9 mouse cellular contexts compared by ENCODE assay signal in the genomic region with DNA sequence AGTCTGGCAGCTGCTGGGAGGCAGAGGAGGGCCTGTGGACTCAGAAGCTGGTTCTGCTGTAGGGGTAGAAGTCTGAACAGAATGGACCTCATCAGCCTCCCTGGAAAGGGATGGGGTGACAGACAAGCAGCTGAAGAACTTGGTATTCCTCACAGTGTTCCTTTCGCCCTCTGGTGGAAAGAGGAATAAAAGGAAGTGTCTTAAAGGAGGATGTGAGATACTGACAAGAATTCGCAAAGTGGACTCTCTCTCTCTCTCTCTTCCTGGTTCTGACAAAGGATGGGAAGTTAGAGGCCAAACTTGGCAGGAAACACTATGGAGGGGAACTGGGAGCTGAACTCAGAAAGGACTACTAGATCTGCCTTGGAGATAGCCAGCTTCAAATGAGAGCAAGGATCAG. TPM values are rescaled to one million over a fixed set of nuclear protein-coding genes. Genes with fewer than 3 reads are reported as not detected.
A peak's percentile ranks its signal among the peaks of the same experiment; 100 is the strongest.
DNase-seq lines count a peak whose midpoint lies in the region; ATAC-seq and TF ChIP-seq lines count a peak whose summit lies in the region.
"Had no signal": no experiment of that assay in that cellular context is flagged by ENCODE, and none has a peak within 500 bp of the region (broad histone marks: within the 10 kb centered on the region; RNA-seq: fewer than 3 reads in every experiment).

No protein-coding gene starts in this region.

- ATAC-seq in forebrain, embryonic 14.5 days, result no peak
- ATAC-seq in forebrain, embryonic 16.5 days, result no peak
- no peak for ATAC-seq in kidney, postnatal 0 days (replicated peaks; ENCODE audit: low FRiP score, low read depth)

- DNase-seq in forebrain, embryonic 14.5 days (ENCODE audit: low spot score), result peak; percentile 71
- peak; percentile 79 for DNase-seq in kidney, postnatal 0 days (ENCODE audit: low spot score)
- no peak for DNase-seq in kidney, postnatal 25 days
- DNase-seq in right cerebral cortex, adult 18-20 months, result peak; percentile 48
- no peak for DNase-seq in right cerebral cortex, postnatal 36 days (ENCODE audit: low spot score in 2 of 2)
- no peak for DNase-seq in adrenal gland, postnatal 36 days
- no peak for DNase-seq in urinary bladder, postnatal 4 days (ENCODE audit: low spot score in 2 of 2)

- no peak overlapping the region for H3K27ac ChIP-seq in forebrain, embryonic 14.5 days (ENCODE audit: low read depth, low read length)
- H3K27ac ChIP-seq in forebrain, embryonic 16.5 days (ENCODE audit: low read length), result no peak overlapping the region
- no peak overlapping the region for H3K27ac ChIP-seq in kidney, postnatal 0 days

- no peak overlapping the region for H3K4me2 ChIP-seq in forebrain, embryonic 14.5 days (ENCODE audit: low read length)
- H3K4me2 ChIP-seq in forebrain, embryonic 16.5 days (ENCODE audit: low read length), result no peak overlapping the region
- no peak overlapping the region for H3K4me2 ChIP-seq in kidney, postnatal 0 days (ENCODE audit: low read length)

- peaks cover 11% of the 10 kb centered on the region; the same call in 1 of the 2 replicates for H3K4me1 ChIP-seq in forebrain, embryonic 14.5 days (ENCODE audit: control insufficient read depth, insufficient read depth, low read length)
- H3K4me1 ChIP-seq in forebrain, embryonic 16.5 days (replicated peaks; ENCODE audit: control insufficient read depth, insufficient read depth, low read length), result peaks cover 10% of the 10 kb centered on the region
- H3K4me1 ChIP-seq in kidney, postnatal 0 days (replicated peaks; ENCODE audit: insufficient read depth, low read length), result 0 out of 2 replicates have a peak, but pooled peaks cover 5% of the 10 kb centered on the region

- H3K4me3 ChIP-seq in forebrain, embryonic 14.5 days (ENCODE audit: low read depth, low read length), result no peak overlapping the region
- H3K4me3 ChIP-seq in forebrain, embryonic 16.5 days (replicated peaks; ENCODE audit: low read length), result no peak overlapping the region
- no peak overlapping the region for H3K4me3 ChIP-seq in kidney, postnatal 0 days (replicated peaks; ENCODE audit: low read depth, low read length)
- H3K4me3 ChIP-seq: megakaryocyte, embryonic 14.5 days had no signal

- H3K27me3 ChIP-seq in forebrain, embryonic 14.5 days (replicated peaks; ENCODE audit: control insufficient read depth, insufficient read depth, low read length), result peaks cover 18% of the 10 kb centered on the region; the same call in 1 of the 2 replicates
- no peaks in the 10 kb centered on the region for H3K27me3 ChIP-seq in forebrain, embryonic 16.5 days (replicated peaks; ENCODE audit: control insufficient read depth, insufficient read depth, low read length)
- H3K27me3 ChIP-seq in kidney, postnatal 0 days (ENCODE audit: insufficient read depth, low read length), result no peaks in the 10 kb centered on the region

- H3K36me3 ChIP-seq in forebrain, embryonic 14.5 days (ENCODE audit: control insufficient read depth, insufficient read depth, low read length), result no peaks in the 10 kb centered on the region
- no peaks in the 10 kb centered on the region for H3K36me3 ChIP-seq in forebrain, embryonic 16.5 days (ENCODE audit: control insufficient read depth, insufficient read depth)
- no peaks in the 10 kb centered on the region for H3K36me3 ChIP-seq in kidney, postnatal 0 days (ENCODE audit: insufficient read depth, low read length)

- 29% methylated on average over 2 of the region's 2 CpGs for WGBS in forebrain, embryonic 14.5 days
- 34% methylated on average over 2 of the region's 2 CpGs for WGBS in forebrain, embryonic 16.5 days
- WGBS in kidney, postnatal 0 days, result 38% methylated on average over 2 of the region's 2 CpGs

- TF ChIP-seq CTCF in kidney, postnatal 0 days (IDR thresholded peaks at IDR 0.05; ENCODE audit: low read depth), result peak; percentile 74

- no peaks in the 10 kb centered on the region for H3K9me3 ChIP-seq in forebrain, embryonic 14.5 days (replicated peaks; ENCODE audit: control insufficient read depth, low read length)
- no peaks in the 10 kb centered on the region for H3K9me3 ChIP-seq in forebrain, embryonic 16.5 days (ENCODE audit: control insufficient read depth, low read length)
- H3K9me3 ChIP-seq in kidney, postnatal 0 days (replicated peaks; ENCODE audit: low read length), result no peaks in the 10 kb centered on the region

- no peak overlapping the region for H3K9ac ChIP-seq in forebrain, embryonic 14.5 days (ENCODE audit: low read length)
- H3K9ac ChIP-seq in forebrain, embryonic 16.5 days (replicated peaks; ENCODE audit: low read depth, low read length), result no peak overlapping the region
- no peak overlapping the region for H3K9ac ChIP-seq in kidney, postnatal 0 days (ENCODE audit: low read depth, low read length)

RNA-seq across cellular contexts. Expression of a gene that starts 2.9 kb away (rescaled TPM):
- 39.5 and 49.3 TPM in 2 replicates for polyA plus RNA-seq in forebrain, embryonic 14.5 days (2014; fragmentation: Nextera tagmentation; extraction: Ambion mirVana)
- 75.1 TPM in 2 replicates for polyA plus RNA-seq in forebrain, embryonic 16.5 days (2015; fragmentation: Nextera tagmentation; extraction: Ambion mirVana)
- 10.2 and 10.5 TPM in 2 replicates for polyA plus RNA-seq in kidney, postnatal 0 days (2015; fragmentation: Nextera tagmentation; extraction: Ambion mirVana)
- total RNA-seq in adrenal gland, postnatal 36 days (2021), result 10 to 100 TPM; 37.2 to 76.3 TPM

Comparison
In these comparisons a context has a peak if more than half of its experiments do, and no peak if none do; other contexts are left out.
1. DNase-seq: peak in forebrain, embryonic 14.5 days (single experiment), kidney, postnatal 0 days (single experiment) and right cerebral cortex, adult 18-20 months (single experiment); none in kidney, postnatal 25 days (0 of 2), right cerebral cortex, postnatal 36 days (0 of 2), adrenal gland, postnatal 36 days (0 of 2) and urinary bladder, postnatal 4 days (0 of 2).